Mouse (Mus musculus): Measurements from ENCODE around the gene Nubpl. TPM values are rescaled to one million over a fixed set of nuclear protein-coding genes. Genes with fewer than 3 reads are reported as not detected.
"Not testable (repeated sequence)": the region's sequence is repeated elsewhere in the genome, so short reads cannot be mapped to it uniquely, and the experiment has no call there.

Nubpl gene
- 8.3 TPM in 2 replicates for polyA plus RNA-seq (2015; fragmentation: Nextera tagmentation; extraction: Ambion mirVana)

DNA sequence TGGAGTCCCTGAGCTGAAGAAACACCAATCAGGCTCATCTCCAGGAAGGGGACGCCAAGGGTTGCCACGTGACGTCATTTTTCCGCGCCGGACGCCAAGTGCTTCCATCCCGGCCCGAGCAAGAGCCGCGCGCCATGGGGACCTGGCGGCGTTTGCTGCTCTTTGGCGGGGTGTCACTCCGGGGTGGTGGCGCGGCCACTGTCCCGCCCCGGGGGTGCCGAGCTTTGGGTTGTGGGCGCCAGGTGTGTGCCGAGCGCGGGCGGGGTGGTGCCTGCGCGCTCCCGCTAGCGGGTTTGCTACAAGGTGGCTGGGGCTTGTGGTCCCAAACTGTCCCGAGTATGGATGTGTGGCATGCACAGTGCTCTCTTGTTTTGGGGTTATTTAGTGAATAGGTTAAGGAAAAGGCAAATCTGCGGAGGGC is at the start of gene Nubpl:
Gene Nubpl (plus strand): TSS at position 88 of the 421 bp plus-strand sequence.
- WGBS = under 1% methylated on average over 32 of the region's 32 CpGs
- Histone ChIP-seq H3K4me1 (peaks cover 5% of the 10 kb centered on the region), H3K36me3 (replicated peaks) (no peaks in the 10 kb centered on the region), H3K9ac (peak within 1 kb of the TSS; percentile 95), H3K4me2 (peak within 1 kb of the TSS; percentile 59), H3K9me3 (no peaks in the 10 kb centered on the region), H3K4me3 (peak within 1 kb of the TSS; percentile 98), H3K27me3 (replicated peaks) (no peaks in the 10 kb centered on the region), H3K27ac (peak within 1 kb of the TSS; percentile 76)
- peak; percentile 99 for ATAC-seq (replicated peaks)

DNA sequence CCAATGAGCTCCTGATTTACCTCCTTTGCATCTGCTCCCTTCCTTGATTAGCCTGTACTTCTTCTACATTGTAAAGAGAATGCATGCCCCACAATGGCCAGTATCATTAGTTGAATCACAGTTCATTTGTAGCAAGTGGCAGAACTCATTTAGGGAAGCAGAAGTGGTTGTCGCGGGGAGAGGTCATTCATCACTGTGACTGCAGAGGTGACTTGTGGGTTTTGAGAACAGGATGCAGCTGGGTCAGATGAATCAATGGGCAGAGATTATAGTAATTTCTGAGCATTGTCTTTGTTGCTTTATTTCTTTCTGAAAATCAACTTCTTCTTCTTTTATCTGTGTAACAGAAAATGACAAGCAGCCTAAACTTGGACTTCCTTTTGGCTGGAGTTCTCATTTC is 48.2 kb upstream of the Nubpl start:
- 78% methylated on average over 2 of the region's 2 CpGs for WGBS
- Histone ChIP-seq H3K9me3 (no peaks in the 10 kb centered on the region), H3K27me3 (replicated peaks) (no peaks in the 10 kb centered on the region), H3K27ac (no peak overlapping the region), H3K36me3 (replicated peaks) (no peaks in the 10 kb centered on the region), H3K4me3 (no peak overlapping the region), H3K4me1 (no peaks in the 10 kb centered on the region), H3K4me2 (no peak overlapping the region), H3K9ac (no peak overlapping the region)
- no peak for ATAC-seq (replicated peaks)

DNA sequence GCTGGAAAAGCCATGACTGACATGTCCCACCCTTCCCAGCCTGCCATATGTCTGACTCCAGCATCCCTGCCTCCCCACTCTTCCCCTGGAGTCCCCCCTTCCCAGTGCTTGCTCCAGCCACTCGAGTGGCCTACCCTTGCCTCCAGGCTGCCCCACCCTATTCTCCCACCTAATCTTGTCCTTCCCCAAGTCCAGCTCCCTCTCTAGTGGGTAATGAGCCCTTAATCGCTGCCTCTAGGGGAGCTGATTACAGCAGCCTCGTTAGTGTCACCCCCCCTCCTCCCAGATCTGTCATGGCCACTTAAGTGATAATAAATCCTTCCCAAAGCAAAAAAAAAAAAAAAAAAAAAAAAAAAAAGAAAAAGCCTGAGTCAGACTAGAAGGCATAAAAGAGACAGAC is 18.2 kb upstream of the Nubpl start:
- not testable (repeated sequence) for H3K4me1 ChIP-seq; H3K9ac ChIP-seq; H3K36me3 ChIP-seq (replicated peaks); H3K9me3 ChIP-seq; H3K27me3 ChIP-seq (replicated peaks); H3K4me2 ChIP-seq; H3K4me3 ChIP-seq; H3K27ac ChIP-seq; ATAC-seq (replicated peaks)
- WGBS = 61% methylated on average over 2 of the region's 3 CpGs

DNA sequence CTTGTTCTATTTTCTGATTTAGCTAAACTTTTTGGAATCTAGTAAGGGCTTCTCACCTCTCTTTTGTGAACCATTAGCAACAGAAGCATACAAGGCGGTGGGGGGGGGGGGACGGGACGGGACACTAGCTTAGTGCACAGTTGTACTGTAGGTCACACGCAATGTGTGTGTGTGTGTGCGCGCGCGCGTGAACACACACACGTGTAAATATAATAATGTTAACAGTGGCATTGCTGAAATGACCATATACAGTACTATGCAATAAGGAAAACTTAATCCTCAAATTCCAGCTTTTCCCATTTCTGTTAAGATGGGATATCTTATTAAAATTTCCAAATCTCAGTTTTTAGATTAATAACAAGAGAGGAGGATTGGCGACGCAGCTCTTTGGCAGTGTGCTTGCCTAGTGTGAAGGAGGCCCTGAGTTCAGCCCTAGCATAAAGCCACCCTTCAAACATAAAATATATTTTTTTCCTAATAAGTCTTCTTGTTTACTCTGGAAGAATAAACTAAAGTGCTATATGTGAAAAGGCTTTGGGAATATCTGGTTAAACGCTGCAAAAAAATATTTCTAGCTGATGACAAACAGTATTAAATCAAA is 388 bp upstream of the Nubpl start:
- peak; percentile 87 for ATAC-seq (replicated peaks)
- Histone ChIP-seq H3K27ac (peak overlapping the region; percentile 48; the same call in 1 of the 2 replicates), H3K27me3 (replicated peaks) (no peaks in the 10 kb centered on the region), H3K4me1 (peaks cover 5% of the 10 kb centered on the region), H3K4me2 (peak overlapping the region; percentile 59), H3K9ac (peak overlapping the region; percentile 95; the same call in 1 of the 2 replicates), H3K36me3 (replicated peaks) (no peaks in the 10 kb centered on the region), H3K9me3 (no peaks in the 10 kb centered on the region), H3K4me3 (peak overlapping the region; percentile 98)
- WGBS = 72% methylated on average over 13 of the region's 13 CpGs

DNA sequence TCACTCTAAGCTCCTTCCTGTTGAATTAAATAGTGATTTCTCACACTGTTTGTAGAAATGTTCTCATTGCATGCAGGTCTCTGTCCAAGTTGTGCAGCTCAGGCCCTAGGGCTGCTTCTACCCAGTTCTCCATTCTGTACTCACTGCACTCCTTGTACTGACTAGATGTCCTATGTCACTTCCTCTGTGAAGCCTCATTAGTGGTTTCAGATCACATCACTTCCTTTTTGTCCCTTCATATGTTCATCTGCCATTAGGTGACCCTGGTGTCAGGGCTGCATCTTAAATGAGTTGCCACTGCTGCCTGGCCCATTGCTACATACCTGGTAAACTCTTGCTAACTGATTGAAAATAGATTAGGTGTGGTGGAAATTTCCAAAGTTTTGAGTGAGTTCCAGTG is 22.7 kb downstream of the Nubpl start:
- H3K4me1 ChIP-seq = peaks cover 11% of the 10 kb centered on the region
- no peak overlapping the region for H3K4me3 ChIP-seq
- no peaks in the 10 kb centered on the region for H3K9me3 ChIP-seq
- H3K36me3 ChIP-seq (replicated peaks) = no peaks in the 10 kb centered on the region
- H3K27me3 ChIP-seq (replicated peaks) = no peaks in the 10 kb centered on the region
- H3K9ac ChIP-seq = no peak overlapping the region
- ATAC-seq (replicated peaks) = no peak
- no peak overlapping the region for H3K4me2 ChIP-seq
- H3K27ac ChIP-seq = no peak overlapping the region

DNA sequence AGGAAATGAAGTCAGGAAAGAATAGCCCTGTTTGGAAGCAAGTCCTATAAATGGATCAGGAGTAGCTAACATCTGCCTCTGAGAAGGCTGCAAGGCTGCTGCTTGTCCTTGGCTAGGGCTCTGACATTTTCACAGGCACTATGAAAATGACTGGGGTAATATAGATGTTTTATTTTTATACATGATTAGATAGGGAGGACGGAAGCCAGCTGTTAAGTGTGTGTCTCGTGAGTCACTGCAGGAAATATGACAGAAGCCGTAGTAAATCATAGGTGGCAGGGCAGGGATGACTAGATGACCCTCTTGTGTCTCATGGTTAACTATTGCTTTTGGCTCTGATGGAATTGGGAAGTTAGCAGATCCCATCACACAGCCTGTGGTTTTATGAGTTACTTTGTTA is 28.9 kb downstream of the Nubpl start:
- Histone ChIP-seq H3K27me3 (replicated peaks) (no peaks in the 10 kb centered on the region), H3K27ac (no peak overlapping the region), H3K4me2 (no peak overlapping the region), H3K9ac (no peak overlapping the region), H3K4me3 (no peak overlapping the region), H3K9me3 (no peaks in the 10 kb centered on the region), H3K36me3 (replicated peaks) (no peaks in the 10 kb centered on the region), H3K4me1 (peaks cover 4% of the 10 kb centered on the region)
- ATAC-seq (replicated peaks) = no peak
- 75% methylated on average over 3 of the region's 3 CpGs for WGBS

DNA sequence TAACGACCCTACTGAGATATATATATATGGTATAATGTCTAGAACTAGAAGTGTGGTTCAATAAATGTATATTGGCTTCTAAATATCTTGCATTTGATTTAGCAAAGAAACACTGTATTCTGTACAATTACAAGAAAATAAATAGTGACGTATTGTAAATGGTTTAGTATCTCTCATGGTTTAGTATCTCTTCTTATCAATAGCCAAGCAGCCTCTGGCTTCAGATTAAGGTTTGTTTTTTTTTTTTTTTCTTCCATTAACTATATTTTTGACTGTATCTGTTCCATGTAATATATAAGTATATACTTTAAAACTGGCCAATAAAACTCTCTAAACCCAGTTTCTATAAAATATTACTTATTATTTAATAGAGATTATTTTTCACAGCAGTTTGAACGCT is 31.5 kb downstream of the Nubpl start:
- Histone ChIP-seq H3K9ac (no peak overlapping the region), H3K9me3 (no peaks in the 10 kb centered on the region), H3K36me3 (replicated peaks) (no peaks in the 10 kb centered on the region), H3K4me2 (no peak overlapping the region), H3K27ac (no peak overlapping the region), H3K4me1 (peaks cover 7% of the 10 kb centered on the region), H3K27me3 (replicated peaks) (no peaks in the 10 kb centered on the region), H3K4me3 (no peak overlapping the region)
- WGBS = 96% methylated on average over 3 of the region's 3 CpGs
- ATAC-seq (replicated peaks) = no peak

DNA sequence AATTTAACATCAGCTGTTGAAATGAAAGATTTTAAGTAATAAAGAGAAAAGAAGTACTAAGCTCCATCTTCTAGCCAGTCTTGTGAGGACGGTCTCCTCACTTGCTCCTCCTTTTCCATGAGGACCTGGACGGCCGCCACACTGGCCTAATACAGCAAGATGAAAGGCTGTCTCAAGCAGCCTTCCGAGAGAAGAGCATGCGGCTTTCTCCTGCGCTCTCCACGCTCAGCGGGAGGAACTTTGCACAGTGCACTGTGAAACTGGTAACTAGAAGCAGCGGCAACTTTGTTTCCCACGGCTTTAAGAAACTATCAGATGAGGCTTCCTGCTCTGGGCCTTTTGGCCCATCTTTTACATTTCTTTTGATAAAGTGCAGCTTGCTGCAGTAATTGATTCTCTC is 34.7 kb downstream of the Nubpl start:
- no peak overlapping the region for H3K4me3 ChIP-seq
- 1% methylated on average over 10 of the region's 10 CpGs for WGBS
- peaks cover 7% of the 10 kb centered on the region for H3K4me1 ChIP-seq
- H3K27ac ChIP-seq = peak overlapping the region; percentile 27
- H3K36me3 ChIP-seq (replicated peaks) = no peaks in the 10 kb centered on the region
- no peaks in the 10 kb centered on the region for H3K27me3 ChIP-seq (replicated peaks)
- no peak overlapping the region for H3K9ac ChIP-seq
- no peaks in the 10 kb centered on the region for H3K9me3 ChIP-seq
- 0 out of 2 replicates have a peak, but pooled peaks have one; percentile 42 for ATAC-seq (replicated peaks)
- H3K4me2 ChIP-seq = peak overlapping the region; percentile 14; the same call in 1 of the 2 replicates

DNA sequence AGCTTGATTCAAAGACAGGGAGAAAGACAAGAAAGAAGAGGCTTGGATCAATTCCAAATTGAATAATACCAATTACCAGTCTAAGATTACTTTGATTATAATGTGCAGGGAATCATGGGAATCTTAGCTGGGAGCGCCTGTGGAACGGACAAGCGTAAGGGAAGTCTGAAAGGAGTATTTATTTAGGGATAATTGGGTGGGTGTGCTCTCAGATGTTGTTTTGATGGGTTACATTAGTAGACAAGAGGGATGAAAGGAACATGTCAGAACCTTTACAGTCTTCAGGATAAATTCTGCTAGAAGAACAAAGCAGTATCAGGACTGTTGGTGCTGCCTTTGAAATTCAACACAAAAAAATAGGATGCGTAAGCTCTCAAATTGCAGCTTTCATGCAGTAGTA is 40.8 kb downstream of the Nubpl start:
- Histone ChIP-seq H3K9ac (no peak overlapping the region), H3K4me3 (no peak overlapping the region), H3K9me3 (no peaks in the 10 kb centered on the region), H3K27ac (no peak overlapping the region), H3K36me3 (replicated peaks) (no peaks in the 10 kb centered on the region), H3K4me1 (0 out of 2 replicates have a peak, but pooled peaks cover 3% of the 10 kb centered on the region), H3K27me3 (replicated peaks) (no peaks in the 10 kb centered on the region), H3K4me2 (no peak overlapping the region)
- 40% methylated on average over 4 of the region's 4 CpGs for WGBS
- ATAC-seq (replicated peaks) = no peak

DNA sequence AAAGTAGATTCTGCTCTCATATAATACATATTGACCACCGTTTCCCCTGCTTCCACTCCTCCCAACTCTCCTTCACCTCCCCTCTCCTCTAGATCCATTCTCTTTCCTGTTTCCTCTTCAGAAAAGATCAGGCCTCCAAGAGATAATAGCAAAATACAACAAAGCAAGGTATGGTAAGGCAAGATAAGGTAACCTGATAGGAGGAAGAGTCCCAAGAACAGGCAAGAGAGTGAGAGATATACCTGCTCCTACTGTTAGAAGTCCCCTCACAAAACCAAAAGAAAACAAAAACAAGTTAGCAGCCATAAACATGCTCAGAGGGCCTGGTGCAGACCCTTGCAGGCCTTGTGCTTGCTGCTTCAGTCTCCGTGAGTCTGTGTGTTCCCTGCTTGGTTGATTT is 49.1 kb downstream of the Nubpl start:
- H3K9me3 ChIP-seq = no peaks in the 10 kb centered on the region
- H3K27me3 ChIP-seq (replicated peaks) = no peaks in the 10 kb centered on the region
- H3K4me1 ChIP-seq = no peaks in the 10 kb centered on the region
- H3K4me2 ChIP-seq = no peak overlapping the region
- no peak for ATAC-seq (replicated peaks)
- no peak overlapping the region for H3K9ac ChIP-seq
- H3K4me3 ChIP-seq = no peak overlapping the region
- WGBS = 86% methylated on average over 2 of the region's 2 CpGs
- H3K36me3 ChIP-seq (replicated peaks) = no peaks in the 10 kb centered on the region
- H3K27ac ChIP-seq = no peak overlapping the region

DNA sequence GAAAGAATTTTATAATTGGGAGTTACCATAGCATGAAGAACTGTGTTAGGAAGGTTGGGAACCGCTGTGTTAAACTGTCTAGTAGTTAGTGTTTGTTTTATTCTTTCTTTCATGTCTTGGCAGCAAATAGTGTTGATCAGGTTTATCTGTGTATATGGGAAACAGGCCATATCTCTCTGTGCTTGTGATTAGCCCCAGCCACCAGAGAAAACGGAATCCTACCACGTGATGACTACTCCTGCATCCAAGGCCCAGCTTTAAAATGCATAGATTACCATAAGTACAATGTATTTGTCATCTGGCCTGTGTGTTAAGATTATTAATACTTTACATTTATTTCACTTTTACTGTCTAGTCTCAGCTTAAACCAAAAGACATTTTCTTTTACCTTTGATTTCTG is 51.9 kb downstream of the Nubpl start:
- WGBS = 80% methylated on average over 3 of the region's 3 CpGs
- Histone ChIP-seq H3K27me3 (replicated peaks) (no peaks in the 10 kb centered on the region), H3K36me3 (replicated peaks) (no peaks in the 10 kb centered on the region), H3K4me3 (no peak overlapping the region), H3K4me2 (no peak overlapping the region), H3K27ac (no peak overlapping the region), H3K9me3 (no peaks in the 10 kb centered on the region), H3K4me1 (no peaks in the 10 kb centered on the region), H3K9ac (no peak overlapping the region)
- no peak for ATAC-seq (replicated peaks)

DNA sequence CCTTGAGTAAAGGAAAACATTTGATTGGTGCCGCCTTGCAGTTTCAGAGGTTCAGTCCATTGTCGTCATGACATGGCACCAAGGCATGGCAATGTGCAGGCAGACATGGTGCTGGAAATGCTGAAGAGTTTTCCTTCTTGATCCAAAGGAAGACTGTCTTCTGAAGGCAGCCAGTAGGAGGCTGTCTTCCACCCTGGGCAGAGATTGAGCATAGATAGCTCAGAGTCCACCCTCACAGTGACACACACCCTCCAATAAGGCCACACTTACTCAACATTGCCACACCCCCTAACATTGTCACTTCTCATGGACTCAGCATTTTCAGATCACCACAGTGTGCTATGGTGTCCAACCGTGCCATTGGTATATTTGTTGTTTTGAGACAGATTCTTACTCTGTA is 54.5 kb downstream of the Nubpl start:
- Histone ChIP-seq H3K27ac (no peak overlapping the region), H3K27me3 (replicated peaks) (no peaks in the 10 kb centered on the region), H3K4me2 (no peak overlapping the region), H3K4me3 (no peak overlapping the region), H3K36me3 (replicated peaks) (no peaks in the 10 kb centered on the region), H3K9me3 (no peaks in the 10 kb centered on the region), H3K9ac (no peak overlapping the region), H3K4me1 (no peaks in the 10 kb centered on the region)
- 96% methylated on average over 3 of the region's 3 CpGs for WGBS
- ATAC-seq (replicated peaks) = no peak

DNA sequence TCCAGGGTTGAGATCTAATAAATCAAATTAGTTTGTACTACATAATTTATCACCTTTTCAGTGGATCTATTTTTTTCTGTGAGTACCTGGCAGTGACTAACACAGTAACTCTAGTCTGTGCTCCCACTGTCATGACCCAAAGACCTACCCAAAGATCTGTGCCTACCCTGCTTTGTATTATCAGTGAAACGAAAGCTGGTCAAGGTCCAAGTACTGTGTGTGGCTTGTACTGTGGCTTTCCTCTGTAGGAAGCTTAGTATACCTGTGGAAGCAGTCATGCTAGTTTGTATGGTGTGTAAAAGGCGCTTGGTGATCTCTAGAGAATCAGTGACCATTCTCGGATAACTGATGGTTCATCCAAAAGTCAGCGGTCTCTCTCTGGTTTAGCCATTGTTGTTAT is 57.4 kb downstream of the Nubpl start:
- Histone ChIP-seq H3K4me2 (no peak overlapping the region), H3K9ac (no peak overlapping the region)
- 94% methylated on average over 4 of the region's 4 CpGs for WGBS

More for the DNA sequence above, 57.4 kb downstream of the Nubpl start:
- H3K9me3 ChIP-seq = no peaks in the 10 kb centered on the region
- H3K27ac ChIP-seq = no peak overlapping the region
- no peaks in the 10 kb centered on the region for H3K4me1 ChIP-seq
- H3K36me3 ChIP-seq (replicated peaks) = no peaks in the 10 kb centered on the region
- H3K27me3 ChIP-seq (replicated peaks) = no peaks in the 10 kb centered on the region
- ATAC-seq (replicated peaks) = no peak
- no peak overlapping the region for H3K4me3 ChIP-seq

Measured in midbrain, embryonic 15.5 days (tissue).